ENCODE assay signal across 8 mouse cellular contexts in the genomic region with DNA sequence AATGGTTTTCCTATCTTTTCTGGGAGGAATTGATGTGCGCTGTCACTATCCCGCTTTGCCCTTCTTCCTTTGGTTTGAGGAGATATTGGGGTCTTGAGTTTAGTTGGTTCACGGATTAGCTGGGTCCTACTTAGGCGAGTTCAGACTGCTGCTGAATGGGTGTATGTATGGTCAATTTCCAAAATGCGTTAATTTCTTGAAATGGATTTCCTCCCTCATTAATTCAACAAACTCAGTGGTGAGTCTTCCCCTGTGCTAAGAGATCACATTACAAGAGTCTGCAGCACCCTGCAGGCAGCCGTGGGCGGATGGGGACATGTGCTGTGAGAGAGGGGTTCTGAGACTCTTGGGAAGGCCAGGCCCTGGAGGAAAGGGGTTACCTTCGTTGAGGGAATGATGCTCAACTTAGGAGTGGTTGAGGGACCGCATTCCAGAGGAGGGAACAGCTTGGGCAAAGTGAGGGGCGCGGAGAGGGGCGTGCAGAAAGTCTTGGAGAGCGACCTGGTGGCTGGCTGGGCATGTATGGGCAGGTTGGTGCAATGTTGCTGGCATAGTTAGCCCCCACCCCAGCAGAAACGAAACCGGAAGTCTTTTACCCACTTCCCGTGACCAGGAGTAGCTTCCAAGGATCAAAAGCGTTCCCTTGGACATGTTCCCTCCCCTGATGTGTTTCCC. TPM values are rescaled to one million over a fixed set of nuclear protein-coding genes. Genes with fewer than 3 reads are reported as not detected.
DNase-seq lines count a peak whose midpoint lies in the region; ATAC-seq and TF ChIP-seq lines count a peak whose summit lies in the region.

No protein-coding gene starts in this region.

- H3K9me3 ChIP-seq in embryonic facial prominence, embryonic 12.5 days: no peaks in the 10 kb centered on the region
- no peaks in the 10 kb centered on the region for H3K9me3 ChIP-seq in intestine, embryonic 16.5 days (ENCODE audit: control insufficient read depth, low read length)
- H3K9me3 ChIP-seq in neural tube, embryonic 13.5 days: no peaks in the 10 kb centered on the region; the same call in 1 of the 2 replicates

- peaks cover 47% of the 10 kb centered on the region for H3K4me1 ChIP-seq in embryonic facial prominence, embryonic 12.5 days
- H3K4me1 ChIP-seq in intestine, embryonic 16.5 days (ENCODE audit: control insufficient read depth, insufficient read depth, low read length): peaks cover 26% of the 10 kb centered on the region
- H3K4me1 ChIP-seq in neural tube, embryonic 13.5 days (replicated peaks): peaks cover 46% of the 10 kb centered on the region

- no peaks in the 10 kb centered on the region for H3K36me3 ChIP-seq in embryonic facial prominence, embryonic 12.5 days
- no peaks in the 10 kb centered on the region for H3K36me3 ChIP-seq in intestine, embryonic 16.5 days (ENCODE audit: control insufficient read depth, insufficient read depth, low read length)
- H3K36me3 ChIP-seq in neural tube, embryonic 13.5 days: no peaks in the 10 kb centered on the region

- no peak for TF ChIP-seq CTCF in left cerebral cortex, adult 2 months (IDR thresholded peaks at IDR 0.05)

- no peak for DNase-seq in left cerebral cortex, adult 2 months (ENCODE audit: extremely low spot score in 1 of 2, low spot score in 2 of 2)
- no peak for DNase-seq in left cerebral cortex, adult 11 months (ENCODE audit: low spot score)
- DNase-seq in layer of hippocampus, adult 11-12 months (ENCODE audit: low spot score): no peak
- DNase-seq in frontal cortex, postnatal 10 days (ENCODE audit: low spot score in 2 of 2): no peak
- DNase-seq in left cerebral cortex, postnatal 14 days (ENCODE audit: low spot score in 2 of 2): no peak

- H3K9ac ChIP-seq in embryonic facial prominence, embryonic 12.5 days: peak overlapping the region; percentile 85
- peak overlapping the region; percentile 88 for H3K9ac ChIP-seq in intestine, embryonic 16.5 days (ENCODE audit: low read depth, low read length)
- H3K9ac ChIP-seq in neural tube, embryonic 13.5 days: peak overlapping the region; percentile 76; the same call in 1 of the 2 replicates

- intact Hi-C loops in left cerebral cortex, adult 2 months (cut with DNase I): no loop called here
- intact Hi-C loops in left cerebral cortex, postnatal 14 days (cut with DNase I): no loop called here

- H3K4me3 ChIP-seq in left cerebral cortex, adult 2 months: peak overlapping the region; percentile 57
- H3K4me3 ChIP-seq in embryonic facial prominence, embryonic 12.5 days: peak overlapping the region; percentile 66
- peak overlapping the region; percentile 87 for H3K4me3 ChIP-seq in intestine, embryonic 16.5 days (ENCODE audit: low read length)
- H3K4me3 ChIP-seq in neural tube, embryonic 13.5 days: peak overlapping the region; percentile 60

- H3K27ac ChIP-seq in left cerebral cortex, adult 2 months: no peak overlapping the region
- H3K27ac ChIP-seq in embryonic facial prominence, embryonic 12.5 days: no peak overlapping the region
- no peak overlapping the region for H3K27ac ChIP-seq in intestine, embryonic 16.5 days (ENCODE audit: low read length)
- H3K27ac ChIP-seq in neural tube, embryonic 13.5 days (replicated peaks): no peak overlapping the region

- no peaks in the 10 kb centered on the region for H3K27me3 ChIP-seq in embryonic facial prominence, embryonic 12.5 days
- H3K27me3 ChIP-seq in intestine, embryonic 16.5 days (replicated peaks; ENCODE audit: control insufficient read depth, insufficient read depth, low read length): no peaks in the 10 kb centered on the region
- peaks cover 47% of the 10 kb centered on the region for H3K27me3 ChIP-seq in neural tube, embryonic 13.5 days

- ATAC-seq in embryonic facial prominence, embryonic 12.5 days (ENCODE audit: insufficient number of reproducible peaks, insufficient read depth, low FRiP score, low TSS enrichment): no peak
- no peak for ATAC-seq in intestine, embryonic 16.5 days
- ATAC-seq in neural tube, embryonic 13.5 days (ENCODE audit: low read depth): no peak

- peak overlapping the region; percentile 56 for H3K4me2 ChIP-seq in embryonic facial prominence, embryonic 12.5 days (replicated peaks)
- H3K4me2 ChIP-seq in intestine, embryonic 16.5 days (ENCODE audit: low read depth, low read length): peak overlapping the region; percentile 82
- H3K4me2 ChIP-seq in neural tube, embryonic 13.5 days: peak overlapping the region; percentile 97

- 9% methylated on average over 17 of the region's 17 CpGs for WGBS in embryonic facial prominence, embryonic 12.5 days
- 12% methylated on average over 17 of the region's 17 CpGs for WGBS in intestine, embryonic 16.5 days
- 6% methylated on average over 17 of the region's 17 CpGs for WGBS in neural tube, embryonic 13.5 days

RNA-seq across cellular contexts. Expression of a gene that starts 1.2 kb away (rescaled TPM):
- total RNA-seq in left cerebral cortex, adult 2 months (2021): 10 to 100 TPM; 13.2 to 13.9 TPM
- polyA plus RNA-seq in embryonic facial prominence, embryonic 12.5 days (2016; fragmentation: Nextera tagmentation; extraction: Ambion mirVana): 9.0 and 11.2 TPM in 2 replicates
- polyA plus RNA-seq in intestine, embryonic 16.5 days (2015; fragmentation: Nextera tagmentation; extraction: Ambion mirVana): 4.0 and 4.2 TPM in 2 replicates
- polyA plus RNA-seq in neural tube, embryonic 13.5 days (2015; fragmentation: Nextera tagmentation; extraction: Ambion mirVana): 1.8 and 1.9 TPM in 2 replicates
- 10 to 100 TPM; 10.3 to 11.5 TPM for total RNA-seq in left cerebral cortex, postnatal 14 days (2021)

RNA-seq across cellular contexts. Expression of a gene that starts 41.4 kb away (rescaled TPM):
- under 1 TPM; 0.37 to 0.84 TPM for total RNA-seq in left cerebral cortex, adult 2 months (2021)
- 90.0 and 96.1 TPM in 2 replicates for polyA plus RNA-seq in embryonic facial prominence, embryonic 12.5 days (2016; fragmentation: Nextera tagmentation; extraction: Ambion mirVana)
- 45.1 and 54.7 TPM in 2 replicates for polyA plus RNA-seq in intestine, embryonic 16.5 days (2015; fragmentation: Nextera tagmentation; extraction: Ambion mirVana)
- polyA plus RNA-seq in neural tube, embryonic 13.5 days (2015; fragmentation: Nextera tagmentation; extraction: Ambion mirVana): 18.1 and 27.6 TPM in 2 replicates
- 1 to 10 TPM; 1.4 to 1.6 TPM for total RNA-seq in left cerebral cortex, postnatal 14 days (2021)
